Mouse (Mus musculus) lung, postnatal 0 days (tissue): ENCODE measurements around the gene Kif26a.

Experiments used
- CTCF ChIP-seq: IDR thresholded peaks from 2 replicates; pipeline ENCODE4 v1.5.1; 2016; ENCODE audit warnings: antibody characterized with exemption, mild to moderate bottlenecking
- EP300 ChIP-seq: IDR thresholded peaks from 2 replicates; pipeline ENCODE4 v1.6.1; 2016; ENCODE audit warnings: antibody characterized with exemption, mild to moderate bottlenecking, control low read depth

- TF ChIP-seq CTCF (peak; percentile 95), EP300 (no peak)
Observed at GRCm38 (mm10) chr12:112140231-112140630, 5.8 kb upstream of the Kif26a start.
